Mouse (Mus musculus): ENCODE data around the gene Lsmem1.
A peak's percentile ranks its signal among the peaks of the same experiment; 100 is the strongest.

The Lsmem1 gene

GRCm38 (mm10) chr12:40199302-40199701 lies at the start of gene Lsmem1:
Lsmem1 (minus strand) TSS chr12:40199490.
- no peak for DNase-seq (ENCODE audit: low spot score)

- DNase-seq (ENCODE audit: low spot score) = no peak
Observed at GRCm38 (mm10) chr12:40248454-40249180, 49.3 kb upstream of the Lsmem1 start, which contains the start of gene Ifrd1. Ifrd1 (minus strand) TSS chr12:40248504.

- DNase-seq (ENCODE audit: low spot score) = no peak
Observed at GRCm38 (mm10) chr12:40247976-40248375, 48.7 kb upstream of the Lsmem1 start.

- no peak for DNase-seq (ENCODE audit: low spot score)
Observed at GRCm38 (mm10) chr12:40247384-40247783, 48.1 kb upstream of the Lsmem1 start.

GRCm38 (mm10) chr12:40245434-40245970 lies 46.2 kb upstream of the Lsmem1 start:
- no peak for DNase-seq (ENCODE audit: low spot score)

- DNase-seq (ENCODE audit: low spot score) = no peak
Observed at GRCm38 (mm10) chr12:40244926-40245325, 45.6 kb upstream of the Lsmem1 start.

GRCm38 (mm10) chr12:40243821-40244221 lies 44.5 kb upstream of the Lsmem1 start:
- DNase-seq (ENCODE audit: low spot score) = peak; percentile 56

GRCm38 (mm10) chr12:40243241-40243640 lies 44.0 kb upstream of the Lsmem1 start:
- DNase-seq (ENCODE audit: low spot score) = no peak

GRCm38 (mm10) chr12:40239161-40239560 lies 39.9 kb upstream of the Lsmem1 start:
- no peak for DNase-seq (ENCODE audit: low spot score)

- no peak for DNase-seq (ENCODE audit: low spot score)
Observed at GRCm38 (mm10) chr12:40232231-40232630, 32.9 kb upstream of the Lsmem1 start.

GRCm38 (mm10) chr12:40231632-40232031 lies 32.3 kb upstream of the Lsmem1 start:
- DNase-seq (ENCODE audit: low spot score) = no peak

GRCm38 (mm10) chr12:40224171-40224880 lies 25.0 kb upstream of the Lsmem1 start:
- DNase-seq (ENCODE audit: low spot score) = no peak

GRCm38 (mm10) chr12:40223676-40224075 lies 24.4 kb upstream of the Lsmem1 start:
- DNase-seq (ENCODE audit: low spot score) = no peak

- DNase-seq (ENCODE audit: low spot score) = peak; percentile 96
Observed at GRCm38 (mm10) chr12:40223082-40223619, 23.9 kb upstream of the Lsmem1 start.

GRCm38 (mm10) chr12:40222251-40223081 lies 23.2 kb upstream of the Lsmem1 start:
- DNase-seq (ENCODE audit: low spot score) = peak; percentile 87

GRCm38 (mm10) chr12:40221611-40222010 lies 22.3 kb upstream of the Lsmem1 start:
- DNase-seq (ENCODE audit: low spot score) = no peak

- DNase-seq (ENCODE audit: low spot score) = no peak
Observed at GRCm38 (mm10) chr12:40220896-40221295, 21.6 kb upstream of the Lsmem1 start.

GRCm38 (mm10) chr12:40220001-40220570 lies 20.8 kb upstream of the Lsmem1 start:
- no peak for DNase-seq (ENCODE audit: low spot score)

GRCm38 (mm10) chr12:40218430-40218945 lies 19.2 kb upstream of the Lsmem1 start:
- no peak for DNase-seq (ENCODE audit: low spot score)

GRCm38 (mm10) chr12:40217776-40218175 lies 18.5 kb upstream of the Lsmem1 start:
- DNase-seq (ENCODE audit: low spot score) = no peak
